Mouse (Mus musculus): ENCODE results near the gene Smim6. TPM values are rescaled to one million over a fixed set of nuclear protein-coding genes. Genes with fewer than 3 reads are reported as not detected.

Gene Smim6
- polyA plus RNA-seq, 1 experiment from 2014 or later: 1.1 TPM

DNA sequence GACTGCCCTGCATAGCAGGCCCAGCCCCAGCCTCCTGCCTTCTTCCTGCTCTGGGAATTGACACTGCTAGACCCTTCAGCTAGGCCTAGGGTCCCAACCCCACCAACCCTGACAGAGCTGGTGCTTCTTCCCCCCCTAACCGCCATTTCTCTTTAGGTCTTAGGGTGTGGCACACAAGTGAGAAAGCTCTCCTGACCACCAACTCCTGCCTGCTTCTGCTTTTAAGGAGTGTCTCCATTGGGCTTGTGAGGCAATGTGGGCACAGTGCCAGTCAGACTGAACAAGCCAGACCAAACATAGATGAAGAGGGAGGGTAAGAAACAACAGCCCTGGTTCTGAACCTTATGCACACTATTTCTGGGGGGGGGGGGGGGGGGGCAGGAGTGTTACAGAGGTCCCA lies 9.0 kb upstream of the Smim6 start:
- no peaks in the 10 kb centered on the region for H3K9me3 ChIP-seq
- H3K27ac ChIP-seq: no peak overlapping the region
- no peak overlapping the region for H3K4me3 ChIP-seq (replicated peaks)
- H3K9ac ChIP-seq: no peak overlapping the region
- no peaks in the 10 kb centered on the region for H3K27me3 ChIP-seq
- 94% methylated on average over 1 of the region's 1 CpGs for WGBS
- H3K4me1 ChIP-seq: peaks cover 13% of the 10 kb centered on the region
- peaks cover 4% of the 10 kb centered on the region; the same call in 1 of the 2 replicates for H3K36me3 ChIP-seq (replicated peaks)
- H3K4me2 ChIP-seq: no peak overlapping the region
- ATAC-seq (ENCODE audit: low FRiP score): no peak

GRCm38 (mm10) chr11:115903384-115904230 lies 8.2 kb upstream of the Smim6 start:
- no peaks in the 10 kb centered on the region for H3K9me3 ChIP-seq
- H3K27ac ChIP-seq: no peak overlapping the region
- H3K27me3 ChIP-seq: no peaks in the 10 kb centered on the region
- ATAC-seq (ENCODE audit: low FRiP score): no peak
- no peak overlapping the region for H3K9ac ChIP-seq
- no peak overlapping the region for H3K4me2 ChIP-seq
- H3K4me1 ChIP-seq: peaks cover 13% of the 10 kb centered on the region
- peaks cover 4% of the 10 kb centered on the region; the same call in 1 of the 2 replicates for H3K36me3 ChIP-seq (replicated peaks)
- no peak overlapping the region for H3K4me3 ChIP-seq (replicated peaks)
- 85% methylated on average over 11 of the region's 11 CpGs for WGBS

DNA sequence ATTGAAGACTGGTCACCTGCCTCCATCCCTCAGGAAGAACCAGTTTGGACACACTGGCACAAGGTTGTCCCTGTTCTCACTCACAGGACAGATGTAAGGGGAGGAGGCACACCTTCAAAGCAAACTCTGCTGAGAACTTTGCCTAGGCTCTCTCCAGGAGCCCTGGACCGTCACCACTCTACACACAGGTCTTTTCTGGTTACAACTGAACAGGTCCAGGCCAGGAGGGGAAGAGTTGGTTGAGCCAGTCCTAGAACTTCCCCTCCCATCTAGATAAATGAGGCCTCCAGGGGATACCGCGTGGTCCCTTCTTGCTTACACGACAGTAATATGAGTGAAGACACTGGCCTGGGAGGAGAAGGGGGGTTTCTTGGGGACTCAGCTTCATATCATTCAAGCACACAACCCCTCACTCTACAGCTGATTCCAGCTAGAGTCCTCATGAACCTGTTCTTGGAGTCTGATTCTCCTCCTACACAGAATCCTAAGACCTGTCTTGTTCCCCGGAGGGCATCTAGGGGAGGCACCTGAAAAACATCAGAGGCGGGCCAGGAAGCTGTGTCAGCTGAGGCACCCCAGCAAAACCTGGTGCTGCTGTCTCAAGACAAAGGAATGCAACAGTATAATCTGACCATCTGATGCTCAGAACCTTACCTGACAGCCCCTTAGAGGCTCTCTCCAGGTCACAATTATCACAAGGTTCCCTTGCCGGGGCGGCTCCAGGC lies 7.4 kb upstream of the Smim6 start:
- Histone ChIP-seq H3K9me3 (no peaks in the 10 kb centered on the region), H3K36me3 (replicated peaks) (peaks cover 4% of the 10 kb centered on the region; the same call in 1 of the 2 replicates), H3K4me3 (replicated peaks) (no peak overlapping the region), H3K4me1 (peaks cover 13% of the 10 kb centered on the region), H3K27me3 (no peaks in the 10 kb centered on the region), H3K4me2 (no peak overlapping the region), H3K27ac (no peak overlapping the region), H3K9ac (no peak overlapping the region)
- WGBS: 83% methylated on average over 8 of the region's 8 CpGs
- ATAC-seq (ENCODE audit: low FRiP score): no peak

DNA sequence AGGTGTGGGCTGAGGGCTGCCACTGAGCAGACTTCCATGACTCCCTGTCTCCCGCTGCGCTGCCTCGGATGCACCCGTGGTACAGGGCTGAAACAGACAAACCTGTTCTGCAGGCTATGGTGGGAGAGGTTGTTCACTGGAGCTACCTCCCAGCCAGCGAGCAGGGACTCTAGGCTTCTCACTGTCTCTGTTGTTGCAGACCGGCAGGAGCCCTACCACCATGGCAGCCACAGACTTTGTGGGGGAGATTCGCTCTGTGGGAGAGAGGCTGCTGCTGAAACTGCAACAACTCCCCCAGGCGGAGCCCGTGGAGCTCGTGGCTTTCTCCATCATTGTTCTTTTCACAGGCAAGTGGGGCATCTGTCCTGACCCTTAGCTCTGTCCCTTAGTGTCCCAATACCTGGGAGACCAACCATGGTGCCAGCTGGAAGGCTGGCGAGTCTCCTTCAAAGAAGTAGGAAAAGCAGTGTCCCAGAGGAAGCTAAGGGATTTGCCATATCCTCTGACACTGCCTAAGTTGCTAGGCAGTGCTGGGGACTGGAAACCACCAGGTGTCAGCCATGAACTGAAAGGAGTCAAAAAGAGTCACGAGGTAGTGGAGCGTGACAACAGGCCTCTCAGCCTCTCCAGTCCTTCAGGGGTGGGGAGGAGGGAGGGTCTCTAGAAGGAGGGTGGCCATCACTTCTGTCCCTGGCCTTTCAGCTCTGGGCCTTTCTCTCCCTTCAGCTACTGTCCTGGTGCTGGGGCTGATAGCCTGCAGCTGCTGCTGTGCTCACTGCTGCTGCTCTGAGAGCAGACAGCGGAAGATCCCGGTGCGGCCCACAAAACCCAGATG lies 6.6 kb upstream of the Smim6 start:
- Histone ChIP-seq H3K27me3 (no peaks in the 10 kb centered on the region), H3K9ac (no peak overlapping the region), H3K36me3 (replicated peaks) (peaks cover 8% of the 10 kb centered on the region; the same call in 1 of the 2 replicates), H3K4me1 (peaks cover 6% of the 10 kb centered on the region), H3K4me2 (no peak overlapping the region), H3K27ac (no peak overlapping the region), H3K9me3 (no peaks in the 10 kb centered on the region), H3K4me3 (replicated peaks) (no peak overlapping the region)
- 58% methylated on average over 16 of the region's 16 CpGs for WGBS
- no peak for ATAC-seq (ENCODE audit: low FRiP score)

DNA sequence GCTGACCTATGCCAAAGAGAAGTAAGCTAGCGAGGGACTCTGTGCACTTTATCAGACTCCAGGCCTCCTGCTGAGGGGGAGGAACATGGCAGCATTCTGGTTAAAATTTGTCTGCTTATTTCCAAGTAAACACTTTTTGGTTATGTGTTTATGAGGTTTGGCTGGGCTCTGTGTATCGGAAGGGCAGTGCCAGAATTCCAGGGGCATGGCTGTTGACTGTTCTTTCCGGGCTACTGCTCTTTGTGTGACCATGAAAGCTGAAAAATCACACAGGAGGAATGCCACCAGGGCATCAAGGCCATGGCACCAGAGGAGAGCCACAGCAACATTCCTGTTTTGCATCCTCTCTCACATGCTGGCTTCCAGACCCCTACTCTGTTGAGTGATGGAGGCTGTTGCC lies 5.7 kb upstream of the Smim6 start:
- Histone ChIP-seq H3K4me1 (no peaks in the 10 kb centered on the region), H3K36me3 (replicated peaks) (peaks cover 10% of the 10 kb centered on the region; the same call in 1 of the 2 replicates), H3K27ac (no peak overlapping the region), H3K27me3 (no peaks in the 10 kb centered on the region), H3K9ac (no peak overlapping the region), H3K9me3 (no peaks in the 10 kb centered on the region), H3K4me2 (no peak overlapping the region), H3K4me3 (replicated peaks) (no peak overlapping the region)
- WGBS: 82% methylated on average over 3 of the region's 3 CpGs
- no peak for ATAC-seq (ENCODE audit: low FRiP score)

- WGBS: 91% methylated on average over 5 of the region's 5 CpGs
- Histone ChIP-seq H3K27me3 (no peaks in the 10 kb centered on the region), H3K36me3 (replicated peaks) (peaks cover 10% of the 10 kb centered on the region; the same call in 1 of the 2 replicates), H3K4me1 (no peaks in the 10 kb centered on the region), H3K4me2 (no peak overlapping the region), H3K4me3 (replicated peaks) (no peak overlapping the region), H3K27ac (no peak overlapping the region), H3K9me3 (no peaks in the 10 kb centered on the region), H3K9ac (no peak overlapping the region)
- no peak for ATAC-seq (ENCODE audit: low FRiP score)
Measured at GRCm38 (mm10) chr11:115906521-115906920, 5.3 kb upstream of the Smim6 start.

GRCm38 (mm10) chr11:115911134-115911561 lies 669 bp upstream of the Smim6 start:
- no peak overlapping the region for H3K4me2 ChIP-seq
- H3K9ac ChIP-seq: no peak overlapping the region
- no peaks in the 10 kb centered on the region for H3K27me3 ChIP-seq
- no peak overlapping the region for H3K27ac ChIP-seq
- no peaks in the 10 kb centered on the region for H3K9me3 ChIP-seq
- 97% methylated on average over 5 of the region's 5 CpGs for WGBS
- H3K4me3 ChIP-seq (replicated peaks): no peak overlapping the region
- H3K4me1 ChIP-seq: no peaks in the 10 kb centered on the region
- H3K36me3 ChIP-seq (replicated peaks): peaks cover 35% of the 10 kb centered on the region
- no peak for ATAC-seq (ENCODE audit: low FRiP score)

DNA sequence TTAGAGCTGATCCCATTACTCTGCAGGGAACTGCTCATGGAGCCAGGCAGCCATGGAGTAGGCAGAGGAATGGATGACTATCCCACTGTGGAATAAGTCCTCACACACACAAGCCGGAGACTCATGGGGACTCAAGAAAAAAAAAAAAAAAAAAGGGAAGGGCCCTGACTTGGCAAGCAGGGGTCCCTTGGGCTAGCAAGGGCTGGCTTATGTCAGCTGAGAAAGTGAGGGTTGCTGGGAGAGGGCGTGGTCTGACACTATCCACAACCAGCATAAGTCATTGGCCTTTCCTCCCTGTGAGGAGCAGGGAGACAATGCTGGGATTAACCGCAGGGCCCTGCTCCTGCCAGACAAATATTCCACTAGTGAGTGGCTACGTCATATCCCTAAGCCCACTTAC lies 4.8 kb downstream of the Smim6 start:
- Histone ChIP-seq H3K9me3 (no peaks in the 10 kb centered on the region), H3K9ac (no peak overlapping the region), H3K27me3 (no peaks in the 10 kb centered on the region), H3K4me1 (no peaks in the 10 kb centered on the region), H3K27ac (no peak overlapping the region), H3K4me2 (no peak overlapping the region), H3K36me3 (replicated peaks) (peaks cover 52% of the 10 kb centered on the region), H3K4me3 (replicated peaks) (no peak overlapping the region)
- WGBS: 87% methylated on average over 4 of the region's 4 CpGs
- ATAC-seq (ENCODE audit: low FRiP score): no peak

- ATAC-seq (ENCODE audit: low FRiP score): no peak
- H3K4me3 ChIP-seq (replicated peaks): no peak overlapping the region
- no peak overlapping the region for H3K9ac ChIP-seq
- no peak overlapping the region for H3K4me2 ChIP-seq
- H3K36me3 ChIP-seq (replicated peaks): peaks cover 52% of the 10 kb centered on the region
- H3K4me1 ChIP-seq: no peaks in the 10 kb centered on the region
- no peak overlapping the region for H3K27ac ChIP-seq
- no peaks in the 10 kb centered on the region for H3K27me3 ChIP-seq
- H3K9me3 ChIP-seq: no peaks in the 10 kb centered on the region
- WGBS: 87% methylated on average over 5 of the region's 5 CpGs
Measured at GRCm38 (mm10) chr11:115918637-115919036, 6.8 kb downstream of the Smim6 start.

GRCm38 (mm10) chr11:115919073-115919472 lies 7.3 kb downstream of the Smim6 start:
- Histone ChIP-seq H3K9ac (no peak overlapping the region), H3K9me3 (no peaks in the 10 kb centered on the region), H3K4me3 (replicated peaks) (no peak overlapping the region), H3K27ac (no peak overlapping the region), H3K27me3 (no peaks in the 10 kb centered on the region), H3K4me2 (no peak overlapping the region), H3K36me3 (replicated peaks) (peaks cover 52% of the 10 kb centered on the region), H3K4me1 (no peaks in the 10 kb centered on the region)
- no peak for ATAC-seq (ENCODE audit: low FRiP score)
- WGBS: 93% methylated on average over 5 of the region's 5 CpGs

DNA sequence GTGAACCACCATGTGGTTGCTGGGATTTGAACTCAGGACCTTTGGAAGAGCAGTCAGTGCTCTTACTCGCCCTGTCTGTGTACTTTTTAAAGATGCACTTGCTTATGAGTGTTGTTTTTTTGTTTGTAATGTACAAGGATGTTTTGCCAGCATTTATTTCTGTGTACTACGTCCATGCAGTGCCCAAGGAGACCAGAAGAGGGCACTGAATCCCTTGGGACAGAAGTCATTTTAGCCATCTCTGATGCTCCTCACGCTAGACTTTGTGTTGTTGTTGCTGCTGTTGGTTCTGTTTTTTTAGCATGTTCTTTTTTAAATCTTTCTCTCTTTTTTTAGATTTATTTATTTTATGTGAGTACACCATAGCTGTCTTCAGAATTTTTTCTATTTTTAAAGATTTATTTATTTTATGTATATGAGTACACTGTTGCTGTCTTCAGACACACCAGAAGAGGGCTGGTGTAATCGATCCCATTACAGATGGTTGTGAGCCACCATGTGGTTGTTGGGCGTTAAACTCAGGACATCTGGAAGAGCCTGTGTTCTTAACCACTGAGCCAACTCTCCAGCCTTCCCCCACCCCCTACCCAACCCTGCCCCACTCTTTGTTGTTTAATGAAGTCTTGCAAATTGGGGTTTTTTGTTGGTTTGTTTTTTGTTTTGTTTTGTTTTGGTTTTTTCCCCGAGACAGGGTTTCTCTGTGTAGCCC lies 8.4 kb downstream of the Smim6 start:
- no peaks in the 10 kb centered on the region for H3K9me3 ChIP-seq
- H3K9ac ChIP-seq: no peak overlapping the region
- H3K4me3 ChIP-seq (replicated peaks): no peak overlapping the region
- H3K27me3 ChIP-seq: no peaks in the 10 kb centered on the region
- no peaks in the 10 kb centered on the region for H3K4me1 ChIP-seq
- no peak for ATAC-seq (ENCODE audit: low FRiP score)
- no peak overlapping the region for H3K4me2 ChIP-seq
- H3K36me3 ChIP-seq (replicated peaks): peaks cover 52% of the 10 kb centered on the region
- no peak overlapping the region for H3K27ac ChIP-seq
- 44% methylated on average over 6 of the region's 6 CpGs for WGBS
